Mouse (Mus musculus) forebrain, embryonic 15.5 days (tissue): ENCODE data around the gene Rab42. TPM values are rescaled to one million over a fixed set of nuclear protein-coding genes. Genes with fewer than 3 reads are reported as not detected.
A peak's percentile ranks its signal among the peaks of the same experiment; 100 is the strongest.

Experiments
- ATAC-seq: fragments of 200-750 bp; cut with Nextera tagmentation; replicated peaks from 2 replicates; pipeline ENCODE4 v1.8.0; 2017; ENCODE audit warnings: mild to moderate bottlenecking, moderate TSS enrichment, moderate library complexity
- H3K27ac ChIP-seq: fragments of 300-500 bp; sonication (generic); replicated peaks from 2 replicates; pipeline ENCODE4 v1.5.1; 2015; ENCODE audit warnings: mild to moderate bottlenecking, inconsistent platforms
- H3K27me3 ChIP-seq: fragments of 300-500 bp; sonication (generic); 2 replicates; pipeline ENCODE4 v1.6.1; 2015; ENCODE audit warnings: inconsistent platforms
- H3K36me3 ChIP-seq: fragments of 300-500 bp; sonication (generic); 2 replicates; pipeline ENCODE4 v1.6.1; 2015; ENCODE audit warnings: mild to moderate bottlenecking, inconsistent platforms
- H3K4me1 ChIP-seq: fragments of 300-500 bp; sonication (generic); 2 replicates; pipeline ENCODE4 v1.6.1; 2015; ENCODE audit warnings: inconsistent platforms
- H3K4me2 ChIP-seq: fragments of 300-500 bp; sonication (generic); replicated peaks from 2 replicates; pipeline ENCODE4 v1.6.1; 2015; ENCODE audit warnings: mild to moderate bottlenecking, inconsistent platforms
- H3K4me3 ChIP-seq: fragments of 300-500 bp; sonication (generic); 2 replicates; pipeline ENCODE4 v1.5.1; 2015; ENCODE audit warnings: mild to moderate bottlenecking, inconsistent platforms
- H3K9ac ChIP-seq: fragments of 300-500 bp; sonication (generic); replicated peaks from 2 replicates; pipeline ENCODE4 v1.6.1; 2015; ENCODE audit warnings: mild to moderate bottlenecking, inconsistent platforms
- H3K9me3 ChIP-seq: fragments of 300-500 bp; sonication (generic); 2 replicates; pipeline ENCODE4 v1.6.1; 2016; ENCODE audit warnings: inconsistent platforms
- WGBS: fragments of 180-500 bp; shearing (Covaris S2); methylation state at CpG from one replicate; pipeline ENCODE4 v1.1.7; 2015; ENCODE audit warnings: mixed read lengths; 5-methylcytosine and 5-hydroxymethylcytosine counted together
- polyA plus RNA-seq: library from polyadenylated mRNA; unstranded; fragments of >200 nt; fragmentation: Nextera tagmentation; extraction: Ambion mirVana; gene quantifications from 2 replicates; pipeline ENCODE4 v1.2.1, GENCODE M21; 2015

Gene Rab42
- 0.60 and 1.0 TPM in 2 replicates for polyA plus RNA-seq

DNA sequence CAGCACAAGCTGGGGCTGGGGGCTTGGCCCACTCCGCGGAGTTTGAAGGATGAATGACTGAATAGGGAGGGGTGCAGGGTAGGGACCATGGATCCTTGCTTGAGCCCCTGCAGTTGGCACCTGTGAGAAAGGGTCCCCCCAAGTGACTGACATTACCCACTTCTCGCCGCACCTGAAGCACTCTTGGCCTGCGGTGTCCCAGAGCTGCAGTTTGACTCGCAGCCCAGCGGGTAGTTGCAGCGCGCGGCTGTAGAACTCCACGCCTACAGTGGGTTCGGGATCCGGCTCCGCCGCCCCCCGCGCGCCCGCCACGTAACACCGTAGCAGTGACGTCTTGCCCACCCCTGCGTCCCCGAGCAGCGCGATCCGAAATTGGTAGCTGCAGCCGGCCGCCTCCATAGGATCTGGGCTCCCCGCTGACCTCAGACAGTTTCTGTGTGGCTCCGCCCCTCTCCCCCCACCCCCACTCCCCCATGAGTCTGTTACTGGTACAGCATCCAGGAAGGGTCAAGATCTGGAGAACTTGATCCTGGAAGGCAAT lies at the start of gene Rab42:
TSS of gene Rab42 (minus strand) at position 447 of the 541 bp plus-strand sequence.
- no peaks in the 10 kb centered on the region for H3K36me3 ChIP-seq
- H3K4me1 ChIP-seq: 0 out of 2 replicates have a peak, but pooled peaks cover 3% of the 10 kb centered on the region
- H3K4me2 ChIP-seq: peak within 1 kb of the TSS; percentile 49
- H3K27ac ChIP-seq: no peak within 1 kb of the TSS
- peak within 1 kb of the TSS; percentile 22 for H3K9ac ChIP-seq
- no peaks in the 10 kb centered on the region for H3K9me3 ChIP-seq
- ATAC-seq: peak; percentile 51; the same call in 1 of the 2 replicates
- H3K27me3 ChIP-seq: no peaks in the 10 kb centered on the region
- peak within 1 kb of the TSS; percentile 41 for H3K4me3 ChIP-seq
- WGBS: under 1% methylated on average over 31 of the region's 31 CpGs

DNA sequence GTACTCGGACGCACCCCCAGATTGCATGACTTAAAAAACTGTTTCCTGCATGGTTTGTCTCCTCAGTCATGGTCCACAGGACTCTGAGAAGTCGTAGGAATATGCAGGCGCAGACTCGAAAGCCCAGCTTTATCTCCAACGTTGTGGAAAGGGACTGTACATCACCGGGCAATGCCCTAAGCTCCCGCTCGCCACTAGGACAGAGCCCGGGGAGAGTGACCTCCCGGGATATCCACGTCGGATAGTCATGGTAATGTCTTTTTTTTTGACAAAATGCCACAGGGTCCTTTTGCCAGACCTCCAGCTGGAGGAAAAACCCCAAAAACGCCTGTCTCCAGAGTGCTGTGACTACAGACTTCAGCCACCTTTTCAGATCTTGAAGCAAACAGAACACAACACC lies 49.6 kb upstream of the Rab42 start:
- Histone ChIP-seq H3K36me3 (peaks cover 6% of the 10 kb centered on the region; the same call in 1 of the 2 replicates), H3K9ac (peak overlapping the region; percentile 94), H3K9me3 (no peaks in the 10 kb centered on the region), H3K4me2 (peak overlapping the region; percentile 94), H3K4me1 (peaks cover 18% of the 10 kb centered on the region), H3K27me3 (no peaks in the 10 kb centered on the region), H3K27ac (peak overlapping the region; percentile 92), H3K4me3 (peak overlapping the region; percentile 92)
- WGBS: under 1% methylated on average over 14 of the region's 14 CpGs
- ATAC-seq: no peak

DNA sequence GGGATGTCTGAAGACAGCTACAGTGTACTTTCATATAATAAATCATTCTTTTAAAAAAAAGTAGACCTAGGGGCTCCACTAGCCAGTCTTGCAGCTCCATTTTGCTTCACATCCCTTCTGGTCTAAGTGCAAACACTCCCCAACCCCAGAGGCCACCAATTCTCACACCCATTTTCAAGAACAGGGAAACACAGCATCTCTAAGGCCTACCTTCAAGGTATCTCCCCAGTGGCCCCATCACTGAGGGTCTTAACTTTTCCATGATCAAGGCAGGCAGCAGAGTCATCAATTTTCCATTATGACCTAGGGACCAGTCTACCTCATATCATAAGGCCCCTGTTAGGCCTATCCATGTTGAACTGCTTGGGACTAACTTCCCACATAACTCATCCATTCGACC lies 48.2 kb upstream of the Rab42 start:
- Histone ChIP-seq H3K36me3 (no peaks in the 10 kb centered on the region), H3K4me3 (no peak overlapping the region), H3K27me3 (no peaks in the 10 kb centered on the region), H3K4me2 (no peak overlapping the region), H3K27ac (no peak overlapping the region), H3K9ac (no peak overlapping the region), H3K4me1 (peaks cover 18% of the 10 kb centered on the region), H3K9me3 (no peaks in the 10 kb centered on the region)
- 25% methylated on average over 1 of the region's 1 CpGs for WGBS
- ATAC-seq: no peak

DNA sequence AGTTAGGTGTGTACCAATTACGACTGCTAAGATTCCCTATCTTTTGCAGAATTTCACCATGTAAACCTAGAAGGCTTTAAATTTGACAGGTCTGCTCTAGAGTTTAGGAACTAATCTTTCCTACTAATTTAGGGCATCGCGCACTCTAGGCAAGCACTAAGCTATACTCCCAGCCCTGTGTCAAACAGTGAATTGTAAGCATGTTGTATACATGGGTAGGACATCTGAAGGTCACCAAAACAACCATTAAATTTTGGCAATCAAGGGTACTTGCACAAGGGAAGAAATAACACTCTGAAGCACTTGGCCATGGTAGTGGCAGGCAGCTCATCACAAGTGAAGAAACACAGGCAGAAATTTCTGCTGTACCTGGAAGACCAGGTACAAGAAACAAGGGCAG lies 47.7 kb upstream of the Rab42 start:
- Histone ChIP-seq H3K27me3 (no peaks in the 10 kb centered on the region), H3K4me1 (peaks cover 18% of the 10 kb centered on the region), H3K27ac (no peak overlapping the region), H3K9ac (no peak overlapping the region), H3K36me3 (no peaks in the 10 kb centered on the region), H3K9me3 (no peaks in the 10 kb centered on the region), H3K4me3 (no peak overlapping the region), H3K4me2 (no peak overlapping the region)
- WGBS: 68% methylated on average over 3 of the region's 3 CpGs
- ATAC-seq: no peak

DNA sequence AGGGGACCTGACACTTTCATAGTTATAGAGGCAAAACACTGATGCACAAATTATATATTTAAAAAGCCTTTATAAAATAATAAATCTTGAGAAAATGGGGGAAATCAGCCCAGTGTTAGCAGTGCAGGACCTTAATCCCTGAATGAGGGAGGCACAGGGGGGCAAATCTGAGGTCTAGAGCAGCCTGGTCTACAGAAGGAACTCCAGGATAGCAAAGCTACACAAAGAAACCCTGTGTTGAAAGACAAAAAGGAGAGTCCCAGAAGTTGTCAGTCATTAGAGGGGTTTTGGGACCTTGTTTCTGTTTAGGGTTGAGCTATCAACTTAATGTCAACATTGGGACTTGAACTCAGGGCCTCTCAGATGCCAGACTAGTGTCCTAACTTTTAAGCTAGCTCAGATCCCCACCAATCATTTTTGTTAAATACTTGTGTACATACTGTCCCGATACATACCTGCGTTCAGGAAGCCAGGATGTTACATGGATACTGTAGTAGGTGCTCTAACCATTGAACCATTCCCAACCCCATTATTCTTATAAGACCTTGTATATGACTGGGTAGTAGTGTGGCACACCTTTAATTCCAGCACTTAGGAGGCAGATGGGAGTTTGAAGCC lies 47.0 kb upstream of the Rab42 start:
- Histone ChIP-seq H3K27me3 (no peaks in the 10 kb centered on the region), H3K9ac (no peak overlapping the region), H3K4me3 (no peak overlapping the region), H3K27ac (no peak overlapping the region), H3K4me1 (peaks cover 18% of the 10 kb centered on the region), H3K36me3 (no peaks in the 10 kb centered on the region), H3K4me2 (no peak overlapping the region), H3K9me3 (no peaks in the 10 kb centered on the region)
- ATAC-seq: no peak
- WGBS: 36% methylated on average over 2 of the region's 2 CpGs

DNA sequence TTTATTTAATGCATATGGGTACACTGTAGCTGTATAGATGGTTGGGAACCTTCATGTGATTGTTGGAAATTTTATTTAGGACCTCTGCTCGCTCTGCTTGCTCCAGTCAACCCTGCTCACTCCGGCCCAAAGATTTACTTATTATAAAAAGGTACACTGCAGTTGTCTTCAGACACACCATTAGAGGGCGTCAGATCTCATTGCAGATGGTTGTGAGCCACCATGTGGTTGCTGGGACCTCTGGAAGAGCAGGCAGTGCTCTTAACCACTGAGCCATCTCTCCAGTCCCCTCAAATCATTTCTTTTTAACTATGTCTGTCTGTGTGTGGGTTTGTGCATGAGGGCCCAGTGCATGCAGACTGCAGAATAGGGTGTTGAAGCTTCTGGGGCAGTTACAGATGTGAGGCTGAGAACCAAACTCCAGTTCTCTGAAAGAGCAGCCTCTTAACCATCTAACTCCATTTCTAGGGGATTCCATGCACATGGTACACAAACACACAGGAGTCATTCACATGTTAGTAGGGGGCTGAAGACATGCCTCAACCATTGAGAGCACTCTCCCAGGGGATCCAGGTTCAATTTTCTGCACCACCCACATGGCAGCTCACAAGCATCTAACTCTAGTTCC lies 46.4 kb upstream of the Rab42 start:
- no peaks in the 10 kb centered on the region for H3K9me3 ChIP-seq

DNA sequence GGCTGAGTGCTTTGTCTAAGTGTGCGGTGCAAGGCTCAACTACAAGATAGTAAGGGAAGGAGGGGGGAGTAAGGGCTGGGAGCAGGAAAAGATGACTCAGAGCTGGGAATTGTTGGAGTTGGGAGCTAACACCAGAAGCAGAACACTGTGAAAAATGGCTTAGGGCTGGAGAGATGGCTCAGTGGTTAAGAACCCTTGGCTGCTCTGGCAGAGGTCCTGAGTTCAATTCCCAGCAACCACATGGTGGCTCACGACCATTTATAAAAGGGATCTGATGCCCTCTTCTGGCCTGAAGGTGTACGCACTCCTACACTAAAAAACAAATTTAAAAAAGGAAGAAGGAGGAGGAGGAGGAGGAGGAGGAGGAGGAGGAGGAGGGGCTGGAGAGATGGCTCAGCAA lies 43.5 kb upstream of the Rab42 start:
- H3K36me3 ChIP-seq: no peaks in the 10 kb centered on the region
- no peak for ATAC-seq
- WGBS: 58% methylated on average over 3 of the region's 3 CpGs
- H3K4me3 ChIP-seq: no peak overlapping the region
- no peak overlapping the region for H3K4me2 ChIP-seq
- H3K9ac ChIP-seq: no peak overlapping the region
- H3K9me3 ChIP-seq: no peaks in the 10 kb centered on the region
- H3K4me1 ChIP-seq: peaks cover 29% of the 10 kb centered on the region
- no peaks in the 10 kb centered on the region for H3K27me3 ChIP-seq
- no peak overlapping the region for H3K27ac ChIP-seq

More for the DNA sequence above, 46.4 kb upstream of the Rab42 start:
- H3K4me3 ChIP-seq: no peak overlapping the region
- no peak for ATAC-seq
- H3K4me1 ChIP-seq: peaks cover 23% of the 10 kb centered on the region
- H3K9ac ChIP-seq: no peak overlapping the region
- WGBS: 62% methylated on average over 3 of the region's 3 CpGs
- H3K4me2 ChIP-seq: no peak overlapping the region
- no peaks in the 10 kb centered on the region for H3K27me3 ChIP-seq
- no peaks in the 10 kb centered on the region for H3K36me3 ChIP-seq
- H3K27ac ChIP-seq: no peak overlapping the region

DNA sequence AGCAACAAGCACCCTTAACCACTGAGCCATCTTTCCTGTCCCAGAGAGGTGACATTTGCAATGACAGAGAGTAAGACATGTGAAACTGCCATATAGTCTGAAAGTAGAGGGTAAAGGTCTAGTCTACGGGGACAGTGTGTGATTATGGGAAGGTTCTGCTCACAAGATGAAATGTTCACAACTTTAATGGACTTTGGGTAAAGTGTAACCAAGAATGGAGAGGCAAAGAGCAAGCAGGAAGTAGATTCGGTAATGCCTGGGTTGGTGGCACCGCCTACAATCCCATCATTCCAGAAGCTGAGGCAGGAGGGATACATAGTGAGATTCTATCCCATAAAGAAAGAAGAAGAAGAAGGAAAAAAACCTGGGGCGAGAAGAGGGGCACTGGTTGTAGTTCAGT lies 43.1 kb upstream of the Rab42 start:
- Histone ChIP-seq H3K4me1 (peaks cover 25% of the 10 kb centered on the region), H3K36me3 (no peaks in the 10 kb centered on the region), H3K4me2 (no peak overlapping the region), H3K9ac (no peak overlapping the region), H3K27me3 (no peaks in the 10 kb centered on the region), H3K9me3 (no peaks in the 10 kb centered on the region), H3K27ac (no peak overlapping the region), H3K4me3 (no peak overlapping the region)
- no peak for ATAC-seq
- 88% methylated on average over 4 of the region's 4 CpGs for WGBS

DNA sequence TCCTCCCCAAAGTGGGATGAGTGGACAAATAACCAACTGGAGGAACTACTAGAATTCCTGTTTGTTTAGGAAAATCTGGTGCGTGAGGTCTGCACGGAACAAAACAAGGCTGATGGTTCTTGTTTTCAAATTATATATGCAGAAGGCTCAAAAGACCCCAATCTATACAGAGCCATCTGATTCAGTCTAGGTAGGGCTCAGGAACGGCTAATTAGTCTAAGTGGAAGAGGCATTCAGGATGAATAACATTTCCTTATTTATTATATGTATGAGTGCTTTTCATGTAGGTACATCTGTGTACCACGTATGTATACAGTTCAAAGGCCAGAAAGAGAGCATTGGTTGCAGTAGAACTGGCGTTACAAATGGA lies 42.6 kb upstream of the Rab42 start:
- no peaks in the 10 kb centered on the region for H3K27me3 ChIP-seq
- H3K9me3 ChIP-seq: no peaks in the 10 kb centered on the region
- H3K27ac ChIP-seq: no peak overlapping the region
- 41% methylated on average over 5 of the region's 5 CpGs for WGBS
- H3K36me3 ChIP-seq: no peaks in the 10 kb centered on the region
- peak; percentile 33 for ATAC-seq
- peaks cover 25% of the 10 kb centered on the region for H3K4me1 ChIP-seq
- peak overlapping the region; percentile 92 for H3K4me3 ChIP-seq
- H3K9ac ChIP-seq: peak overlapping the region; percentile 85; the same call in 1 of the 2 replicates
- H3K4me2 ChIP-seq: peak overlapping the region; percentile 82

DNA sequence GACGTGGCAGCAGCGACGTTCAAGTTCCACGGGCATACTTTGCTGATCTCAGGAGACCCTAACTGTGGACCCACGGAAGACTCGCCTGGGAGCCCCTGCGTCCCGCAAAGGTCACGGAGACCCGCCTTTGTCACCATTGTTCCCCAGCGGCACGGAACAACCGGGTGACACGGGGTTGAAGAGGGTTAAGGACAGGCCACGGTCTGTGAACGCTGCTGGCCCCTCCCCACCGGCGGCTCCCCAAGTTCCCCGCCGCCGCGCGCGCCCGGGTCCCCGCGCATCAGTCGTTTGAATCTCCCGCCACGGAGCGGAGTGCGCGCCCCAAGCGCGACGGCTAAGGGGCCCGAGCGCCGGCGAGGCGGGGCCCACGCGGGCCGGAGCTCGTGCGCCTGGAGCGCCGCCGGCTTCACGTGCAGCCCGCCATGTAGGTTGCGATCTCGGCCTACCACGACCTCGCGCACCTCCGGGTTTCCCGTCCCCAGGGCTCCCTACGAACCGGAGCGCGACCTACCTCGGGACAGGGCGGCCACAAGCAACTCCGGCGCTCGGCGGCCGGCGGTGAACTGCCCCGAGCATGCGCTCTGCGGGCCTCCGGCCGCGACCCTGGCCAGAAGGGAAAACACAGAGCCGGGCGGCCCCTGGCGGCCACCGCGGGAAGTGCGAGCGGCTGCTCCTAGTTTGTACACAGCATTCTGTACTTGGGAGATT lies 42.1 kb upstream of the Rab42 start:
- Histone ChIP-seq H3K27me3 (no peaks in the 10 kb centered on the region), H3K4me2 (peak overlapping the region; percentile 82), H3K4me3 (peak overlapping the region; percentile 92), H3K36me3 (no peaks in the 10 kb centered on the region), H3K9ac (peak overlapping the region; percentile 85), H3K4me1 (peaks cover 25% of the 10 kb centered on the region), H3K27ac (peak overlapping the region; percentile 65), H3K9me3 (no peaks in the 10 kb centered on the region)
- ATAC-seq: peak; percentile 88
- under 1% methylated on average over 83 of the region's 83 CpGs for WGBS

DNA sequence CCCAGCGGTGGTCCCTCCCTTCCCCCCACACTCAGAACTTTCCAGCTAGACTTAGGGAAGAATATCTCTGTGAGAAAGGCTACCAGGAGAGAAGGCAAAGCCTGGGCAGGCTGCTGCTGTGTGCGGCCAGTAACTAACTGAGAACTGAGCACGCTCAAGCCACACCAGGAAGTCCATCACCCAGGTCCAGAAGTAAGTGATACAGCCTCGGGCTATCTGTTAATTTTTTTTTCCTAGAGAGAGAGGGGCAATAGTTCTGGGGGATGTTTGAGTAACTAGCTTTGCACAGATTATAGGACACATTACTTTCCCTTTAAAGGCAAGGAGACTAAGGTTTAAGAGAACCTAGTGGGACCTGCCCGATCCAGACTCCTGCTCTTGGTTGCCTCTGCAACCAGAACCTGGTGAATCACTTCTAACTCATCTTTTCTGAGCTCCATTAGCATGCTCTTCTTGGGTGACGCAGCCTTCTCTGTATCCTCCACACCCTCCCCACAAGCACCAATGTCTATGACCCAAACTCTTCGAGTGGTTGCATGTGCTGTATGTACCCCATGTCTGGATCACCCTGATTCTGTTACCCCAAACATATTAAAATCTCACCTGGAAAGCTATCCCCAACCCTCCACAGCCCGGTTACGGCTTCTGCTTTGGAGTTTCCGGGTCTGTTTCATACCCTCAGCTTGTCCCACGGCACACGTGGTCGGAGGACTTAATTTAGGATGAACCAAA lies 41.4 kb upstream of the Rab42 start:
- Histone ChIP-seq H3K27me3 (no peaks in the 10 kb centered on the region), H3K4me3 (peak overlapping the region; percentile 92), H3K9me3 (no peaks in the 10 kb centered on the region), H3K27ac (no peak overlapping the region), H3K4me2 (peak overlapping the region; percentile 82), H3K36me3 (no peaks in the 10 kb centered on the region), H3K4me1 (peaks cover 25% of the 10 kb centered on the region), H3K9ac (peak overlapping the region; percentile 85)
- 6% methylated on average over 13 of the region's 13 CpGs for WGBS
- peak; percentile 19; the same call in 1 of the 2 replicates for ATAC-seq
